Mouse (Mus musculus): ENCODE measurements around the gene Ceacam15. TPM values are rescaled to one million over a fixed set of nuclear protein-coding genes. Genes with fewer than 3 reads are reported as not detected.
"Not testable (repeated sequence)": the region's sequence is repeated elsewhere in the genome, so short reads cannot be mapped to it uniquely, and the experiment has no call there.

Gene Ceacam15
- total RNA-seq (2018; cell fraction: chromatin; rRNA removed): not detected
- total RNA-seq (2018; cell fraction: cytosol; rRNA removed): not detected
- total RNA-seq (2018; cell fraction: nucleus; rRNA removed): not detected
- polyA plus RNA-seq (2018): not detected in 3 replicates

- WGBS (ENCODE audit: missing documents): 89% methylated on average over 1 of the region's 1 CpGs
- H3K36me3 ChIP-seq (ENCODE audit: inconsistent target): no peaks in the 10 kb centered on the region
- H3K27ac ChIP-seq: no peak within 1 kb of the TSS
- no peak within 1 kb of the TSS for H3K4me3 ChIP-seq (ENCODE audit: inconsistent target)
- no peaks in the 10 kb centered on the region for H3K79me2 ChIP-seq (ENCODE audit: inconsistent target)
Measured at GRCm38 (mm10) chr7:16675605-16676004, at the start of gene Ceacam15. TSS of gene Ceacam15 (minus strand) at chr7:16675705.

- not testable (repeated sequence) for H3K36me3 ChIP-seq (ENCODE audit: inconsistent target); H3K27ac ChIP-seq; H3K4me3 ChIP-seq (ENCODE audit: inconsistent target); H3K79me2 ChIP-seq (ENCODE audit: inconsistent target)
- 70% methylated on average over 2 of the region's 3 CpGs for WGBS (ENCODE audit: missing documents)
Measured at GRCm38 (mm10) chr7:16722490-16722889, 47.0 kb upstream of the Ceacam15 start.

DNA sequence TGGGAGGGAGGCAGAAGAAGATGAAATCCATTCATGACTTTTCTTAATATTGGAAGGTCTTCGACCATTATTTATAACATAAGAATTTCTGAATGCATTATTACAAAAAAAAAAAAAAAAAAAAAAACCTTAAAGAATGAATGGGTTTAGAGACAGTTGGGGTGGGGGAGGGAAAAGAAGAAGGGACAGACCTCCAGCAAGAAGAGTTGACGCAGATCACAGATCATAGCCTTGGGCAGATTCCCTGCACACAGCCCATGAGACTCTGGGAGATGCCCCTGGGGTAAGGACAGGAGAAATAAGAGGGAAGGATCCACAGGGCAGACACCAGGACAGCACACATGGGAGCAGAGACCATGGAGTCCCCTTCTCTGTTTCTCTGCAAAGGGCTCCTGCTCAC lies 46.1 kb upstream of the Ceacam15 start, which contains the start of gene Ceacam9:
Ceacam9 (plus strand) TSS at position 301 of the 400 bp plus-strand sequence.
- H3K27ac ChIP-seq: no peak within 1 kb of the TSS
- no peaks in the 10 kb centered on the region for H3K79me2 ChIP-seq (ENCODE audit: inconsistent target)
- H3K36me3 ChIP-seq (ENCODE audit: inconsistent target): no peaks in the 10 kb centered on the region
- WGBS (ENCODE audit: missing documents): 77% methylated on average over 2 of the region's 2 CpGs
- no peak within 1 kb of the TSS for H3K4me3 ChIP-seq (ENCODE audit: inconsistent target)

DNA sequence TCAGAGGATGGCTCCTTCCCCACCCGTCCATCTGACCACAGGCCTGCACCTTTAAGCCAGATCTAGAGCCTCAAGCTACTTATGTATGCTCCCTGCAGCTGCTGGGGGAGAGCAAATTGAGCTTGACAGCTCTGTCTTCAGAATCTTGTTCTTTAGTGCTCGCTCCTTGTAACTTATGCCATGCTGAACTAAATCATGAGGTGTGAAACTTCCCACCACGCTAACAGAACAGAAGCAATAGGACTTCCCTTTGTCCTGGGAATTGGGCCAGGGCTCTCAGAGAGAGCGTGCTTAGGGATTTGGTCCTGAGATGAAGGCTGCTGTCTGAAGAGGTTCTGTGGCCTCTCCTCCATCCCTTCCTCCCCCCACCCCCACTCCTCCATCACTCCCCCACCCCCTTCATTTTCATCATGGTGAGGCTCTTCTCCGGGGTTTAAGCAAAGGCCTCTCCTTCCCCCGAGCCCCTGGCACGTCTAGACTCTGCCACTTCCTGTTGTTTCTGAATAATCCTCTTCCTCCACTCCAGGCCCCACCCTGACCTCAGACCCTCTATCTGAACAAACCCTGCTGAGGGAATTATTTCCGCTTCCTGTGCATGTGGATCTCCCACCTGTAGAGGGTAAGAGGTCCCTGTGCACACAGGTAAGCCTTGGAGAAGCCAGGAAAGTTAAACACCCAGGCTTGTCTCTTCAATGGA lies 41.1 kb upstream of the Ceacam15 start:
- H3K4me3 ChIP-seq (ENCODE audit: inconsistent target); H3K27ac ChIP-seq; H3K36me3 ChIP-seq (ENCODE audit: inconsistent target); H3K79me2 ChIP-seq (ENCODE audit: inconsistent target): not testable (repeated sequence)
- WGBS (ENCODE audit: missing documents): 41% methylated on average over 4 of the region's 8 CpGs

GRCm38 (mm10) chr7:16712633-16713415 lies 37.3 kb upstream of the Ceacam15 start:
- Histone ChIP-seq H3K79me2 (ENCODE audit: inconsistent target) (no peaks in the 10 kb centered on the region), H3K36me3 (ENCODE audit: inconsistent target) (no peaks in the 10 kb centered on the region), H3K4me3 (ENCODE audit: inconsistent target) (no peak overlapping the region), H3K27ac (no peak overlapping the region)
- WGBS (ENCODE audit: missing documents): 93% methylated on average over 11 of the region's 13 CpGs

DNA sequence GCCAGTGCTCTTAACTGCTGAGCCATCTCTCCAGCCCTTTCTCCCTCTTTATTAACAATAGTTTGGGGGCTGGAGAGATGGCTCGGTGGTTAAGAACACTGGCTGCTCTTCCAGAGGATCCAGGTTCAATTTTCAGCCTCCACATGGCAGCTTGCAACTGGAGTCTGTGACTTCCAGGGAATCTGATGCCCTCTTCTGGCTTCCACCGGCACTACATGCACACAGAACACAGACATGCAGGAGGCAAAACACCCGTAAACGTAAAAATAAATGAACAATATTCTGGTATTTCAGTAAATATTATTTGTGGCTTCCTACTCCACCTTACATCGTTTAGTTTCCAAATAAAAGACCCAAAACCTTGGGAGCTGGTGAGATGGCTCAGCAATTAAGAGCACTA lies 35.1 kb upstream of the Ceacam15 start:
- Histone ChIP-seq H3K36me3 (ENCODE audit: inconsistent target) (no peaks in the 10 kb centered on the region), H3K27ac (no peak overlapping the region), H3K4me3 (ENCODE audit: inconsistent target) (no peak overlapping the region), H3K79me2 (ENCODE audit: inconsistent target) (no peaks in the 10 kb centered on the region)
- 74% methylated on average over 5 of the region's 5 CpGs for WGBS (ENCODE audit: missing documents)

DNA sequence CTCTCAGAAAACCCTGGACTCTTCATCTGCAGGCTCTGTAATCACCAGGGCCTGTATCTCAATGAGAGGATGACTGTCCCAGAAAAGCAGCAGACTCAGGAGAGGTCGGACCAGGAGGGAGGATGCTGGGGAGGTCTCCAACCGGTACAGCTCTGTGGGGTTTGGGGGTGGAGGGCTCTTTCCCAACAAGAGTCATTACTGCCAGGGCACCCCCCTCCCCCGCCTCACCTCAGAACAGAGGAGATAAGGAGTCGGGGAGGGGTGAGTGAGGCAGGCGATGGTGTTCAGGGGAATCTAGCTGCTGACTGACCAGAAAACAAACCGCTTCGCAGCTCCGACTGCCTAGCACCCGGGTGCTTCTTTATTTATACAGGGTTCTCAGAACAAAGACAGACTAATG lies 32.7 kb upstream of the Ceacam15 start:
- H3K27ac ChIP-seq: no peak overlapping the region
- 85% methylated on average over 9 of the region's 9 CpGs for WGBS (ENCODE audit: missing documents)

GRCm38 (mm10) chr7:16706385-16706784 lies 30.9 kb upstream of the Ceacam15 start:
- Histone ChIP-seq H3K79me2 (ENCODE audit: inconsistent target) (no peaks in the 10 kb centered on the region), H3K4me3 (ENCODE audit: inconsistent target) (no peak overlapping the region), H3K27ac (no peak overlapping the region), H3K36me3 (ENCODE audit: inconsistent target) (no peaks in the 10 kb centered on the region)
- 34% methylated on average over 9 of the region's 9 CpGs for WGBS (ENCODE audit: missing documents)

More for the DNA sequence above, 32.7 kb upstream of the Ceacam15 start:
- no peak overlapping the region for H3K4me3 ChIP-seq (ENCODE audit: inconsistent target)
- no peaks in the 10 kb centered on the region for H3K79me2 ChIP-seq (ENCODE audit: inconsistent target)
- no peaks in the 10 kb centered on the region for H3K36me3 ChIP-seq (ENCODE audit: inconsistent target)

GRCm38 (mm10) chr7:16700583-16700982 lies 25.1 kb upstream of the Ceacam15 start:
- no peak overlapping the region for H3K27ac ChIP-seq

DNA sequence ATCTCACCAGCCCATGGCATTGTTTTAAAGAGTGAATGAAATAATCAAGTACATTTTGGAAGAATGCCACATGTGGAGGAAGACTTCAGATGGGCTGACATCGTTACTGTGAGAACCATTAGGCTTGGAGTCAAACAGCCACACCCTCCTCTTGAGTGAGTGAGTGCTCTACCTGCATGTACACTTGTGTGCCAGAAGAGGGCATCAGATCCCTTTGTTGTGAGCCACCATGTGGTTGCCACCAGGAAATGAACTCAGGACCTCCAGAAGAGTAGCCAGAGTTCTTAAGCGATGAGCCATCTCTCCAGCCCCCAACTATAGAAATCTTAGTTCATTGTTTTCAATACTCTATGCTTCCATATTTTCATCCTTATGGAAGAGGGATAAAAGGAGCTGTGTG lies 23.5 kb upstream of the Ceacam15 start:
- 22% methylated on average over 2 of the region's 2 CpGs for WGBS (ENCODE audit: missing documents)
- Histone ChIP-seq H3K4me3 (ENCODE audit: inconsistent target) (no peak overlapping the region), H3K79me2 (ENCODE audit: inconsistent target) (no peaks in the 10 kb centered on the region), H3K36me3 (ENCODE audit: inconsistent target) (no peaks in the 10 kb centered on the region), H3K27ac (no peak overlapping the region)

More at GRCm38 (mm10) chr7:16700583-16700982, 25.1 kb upstream of the Ceacam15 start:
- WGBS (ENCODE audit: missing documents): 79% methylated on average over 5 of the region's 5 CpGs
- H3K4me3 ChIP-seq (ENCODE audit: inconsistent target): no peak overlapping the region
- no peaks in the 10 kb centered on the region for H3K79me2 ChIP-seq (ENCODE audit: inconsistent target)
- no peaks in the 10 kb centered on the region for H3K36me3 ChIP-seq (ENCODE audit: inconsistent target)

DNA sequence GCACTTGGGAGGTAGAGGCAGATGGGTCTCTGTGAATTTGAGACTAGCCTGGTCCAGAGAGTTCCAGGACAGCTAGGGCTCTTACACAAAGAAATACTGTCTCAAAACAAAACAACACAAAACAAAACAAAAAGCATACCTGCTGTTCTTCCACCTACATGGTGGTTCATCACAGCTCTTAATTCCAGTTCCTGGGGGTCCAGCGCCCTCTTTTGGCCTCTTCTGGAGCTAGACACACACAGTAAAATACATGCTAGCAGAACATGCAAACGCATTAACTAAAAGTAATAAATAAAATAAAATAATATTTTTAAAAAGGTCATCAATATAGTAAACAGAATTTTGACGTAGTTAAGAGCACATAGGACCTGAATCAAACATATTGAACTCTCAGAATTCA lies 19.5 kb upstream of the Ceacam15 start:
- 28% methylated on average over 3 of the region's 3 CpGs for WGBS (ENCODE audit: missing documents)
- H3K79me2 ChIP-seq (ENCODE audit: inconsistent target): no peaks in the 10 kb centered on the region
- no peaks in the 10 kb centered on the region for H3K36me3 ChIP-seq (ENCODE audit: inconsistent target)
- H3K4me3 ChIP-seq (ENCODE audit: inconsistent target): no peak overlapping the region
- no peak overlapping the region for H3K27ac ChIP-seq

DNA sequence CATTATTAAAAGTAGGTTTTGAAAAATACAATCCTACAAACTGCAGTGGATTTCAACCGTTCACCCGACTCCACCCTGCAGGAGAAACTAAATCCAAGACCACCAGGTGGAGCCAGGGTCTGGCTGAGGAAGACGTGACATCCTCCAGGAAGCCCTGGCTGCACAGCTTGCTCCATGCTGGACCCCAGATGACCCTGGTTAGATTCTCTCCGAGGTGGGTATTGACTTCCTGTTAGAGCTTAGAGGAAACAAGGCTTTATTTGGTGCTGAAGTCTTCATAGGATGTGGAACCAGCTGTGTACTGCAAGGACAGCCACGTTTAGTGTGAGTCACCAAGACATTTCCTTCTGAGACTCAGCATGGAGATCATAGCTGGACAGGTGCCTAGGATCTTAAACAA lies 13.7 kb upstream of the Ceacam15 start:
- WGBS (ENCODE audit: missing documents): 74% methylated on average over 5 of the region's 5 CpGs
- no peak overlapping the region for H3K27ac ChIP-seq
- no peak overlapping the region for H3K4me3 ChIP-seq (ENCODE audit: inconsistent target)
- no peaks in the 10 kb centered on the region for H3K79me2 ChIP-seq (ENCODE audit: inconsistent target)
- no peaks in the 10 kb centered on the region for H3K36me3 ChIP-seq (ENCODE audit: inconsistent target)

GRCm38 (mm10) chr7:16680194-16680593 lies 4.7 kb upstream of the Ceacam15 start:
- H3K4me3 ChIP-seq (ENCODE audit: inconsistent target); H3K79me2 ChIP-seq (ENCODE audit: inconsistent target); H3K27ac ChIP-seq; H3K36me3 ChIP-seq (ENCODE audit: inconsistent target): not testable (repeated sequence)
- 11% methylated on average over 2 of the region's 3 CpGs for WGBS (ENCODE audit: missing documents)

DNA sequence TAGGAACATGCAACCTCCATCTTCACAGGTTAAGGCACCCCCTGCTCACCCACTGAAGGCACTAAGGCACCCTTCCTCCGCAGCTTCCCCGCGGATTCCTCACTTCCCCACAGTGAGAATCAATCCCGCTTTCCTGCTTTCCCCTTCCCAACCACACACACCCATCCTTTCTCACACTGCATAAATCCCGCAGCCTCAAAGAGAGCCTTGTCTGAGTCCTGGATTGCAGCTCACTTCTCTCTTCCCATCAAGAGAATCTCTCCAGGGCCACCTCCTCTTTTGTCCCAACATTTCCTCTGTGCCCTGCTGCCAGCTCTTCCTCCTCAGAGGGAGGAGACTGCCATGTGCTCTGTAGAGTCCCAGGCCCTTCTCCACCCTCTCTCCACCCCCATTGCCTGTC lies 806 bp downstream of the Ceacam15 start:
- H3K36me3 ChIP-seq (ENCODE audit: inconsistent target); H3K27ac ChIP-seq; H3K4me3 ChIP-seq (ENCODE audit: inconsistent target); H3K79me2 ChIP-seq (ENCODE audit: inconsistent target): not testable (repeated sequence)
- WGBS (ENCODE audit: missing documents): 71% methylated on average over 4 of the region's 5 CpGs

DNA sequence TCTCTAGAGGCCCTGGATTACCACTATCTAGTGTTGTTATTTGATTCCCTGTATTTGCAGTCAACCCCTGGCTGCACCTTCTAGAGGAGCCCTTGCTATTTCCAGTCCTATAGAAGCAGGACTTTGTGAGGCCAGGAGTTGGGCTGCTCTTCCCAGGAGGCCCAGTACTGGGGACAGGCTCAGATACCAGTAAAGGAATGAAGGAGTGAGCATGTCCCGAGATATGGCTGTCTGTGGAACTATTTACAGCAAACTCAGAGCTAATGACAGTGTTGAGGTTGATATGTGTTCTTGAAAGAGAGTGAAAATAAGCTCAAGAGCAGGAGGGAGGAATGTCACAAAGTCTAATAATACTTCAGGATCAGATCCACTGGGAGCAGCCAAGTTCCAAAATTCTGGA lies 1.7 kb downstream of the Ceacam15 start:
- Histone ChIP-seq H3K79me2 (ENCODE audit: inconsistent target) (no peaks in the 10 kb centered on the region), H3K27ac (no peak overlapping the region), H3K4me3 (ENCODE audit: inconsistent target) (no peak overlapping the region), H3K36me3 (ENCODE audit: inconsistent target) (no peaks in the 10 kb centered on the region)
- 88% methylated on average over 1 of the region's 1 CpGs for WGBS (ENCODE audit: missing documents)

Measured in macrophage (primary cell).